Mouse (Mus musculus) heart, embryonic 11.5 days (tissue): ENCODE data around the gene Apol7b. TPM values are rescaled to one million over a fixed set of nuclear protein-coding genes. Genes with fewer than 3 reads are reported as not detected.
"Not testable (repeated sequence)": the region's sequence is repeated elsewhere in the genome, so short reads cannot be mapped to it uniquely, and the experiment has no call there.

ENCODE experiments used
- ATAC-seq: fragments of 200-750 bp; cut with Nextera tagmentation; replicated peaks from 2 replicates; pipeline ENCODE4 v1.8.0; 2017; ENCODE audit warnings: moderate library complexity; ENCODE audit not compliant: insufficient number of reproducible peaks, low FRiP score, low TSS enrichment
- H3K27ac ChIP-seq: fragments of 300-500 bp; sonication (generic); 2 replicates; pipeline ENCODE4 v1.5.1; 2014; ENCODE audit warnings: mild to moderate bottlenecking, low read depth, low read length
- H3K27me3 ChIP-seq: fragments of 300-500 bp; sonication (generic); 2 replicates; pipeline ENCODE4 v1.6.1; 2014; ENCODE audit warnings: mild to moderate bottlenecking, low read length, mixed read lengths; ENCODE audit not compliant: control insufficient read depth, insufficient read depth
- H3K36me3 ChIP-seq: fragments of 300-500 bp; sonication (generic); 2 replicates; pipeline ENCODE4 v1.6.1; 2014; ENCODE audit warnings: mild to moderate bottlenecking, low read length, moderate library complexity, mixed read lengths; ENCODE audit not compliant: control insufficient read depth, insufficient read depth
- H3K4me1 ChIP-seq: fragments of 300-500 bp; sonication (generic); 2 replicates; pipeline ENCODE4 v1.6.1; 2014; ENCODE audit warnings: low read length; ENCODE audit not compliant: control insufficient read depth, insufficient read depth
- H3K4me2 ChIP-seq: fragments of 300-500 bp; sonication (generic); 2 replicates; pipeline ENCODE4 v1.6.1; 2014; ENCODE audit warnings: mild to moderate bottlenecking, moderate library complexity
- H3K4me3 ChIP-seq: fragments of 300-500 bp; sonication (generic); 2 replicates; pipeline ENCODE4 v1.5.1; 2014; ENCODE audit warnings: low read depth, low read length
- H3K9ac ChIP-seq: fragments of 300-500 bp; sonication (generic); 2 replicates; pipeline ENCODE4 v1.6.1; 2014; ENCODE audit warnings: mild to moderate bottlenecking, low read depth, low read length, moderate library complexity
- H3K9me3 ChIP-seq: fragments of 300-500 bp; sonication (generic); replicated peaks from 2 replicates; pipeline ENCODE4 v1.6.1; 2016; ENCODE audit warnings: low read length; ENCODE audit not compliant: control insufficient read depth
- WGBS: fragments of 180-500 bp; shearing (Covaris S2); extraction: QIAGEN DNeasy Blood & Tissue Kit; methylation state at CpG from one replicate; pipeline ENCODE4 v1.1.7; 2014; ENCODE audit not compliant: insufficient replicate concordance; 5-methylcytosine and 5-hydroxymethylcytosine counted together
- polyA plus RNA-seq: library from polyadenylated mRNA; unstranded; fragments of >200 nt; fragmentation: Nextera tagmentation; extraction: Ambion mirVana; gene quantifications from 2 replicates; pipeline ENCODE4 v1.2.1, GENCODE M21; 2014

Apol7b gene
- polyA plus RNA-seq, 1 experiment from 2014 or later: not detected

DNA sequence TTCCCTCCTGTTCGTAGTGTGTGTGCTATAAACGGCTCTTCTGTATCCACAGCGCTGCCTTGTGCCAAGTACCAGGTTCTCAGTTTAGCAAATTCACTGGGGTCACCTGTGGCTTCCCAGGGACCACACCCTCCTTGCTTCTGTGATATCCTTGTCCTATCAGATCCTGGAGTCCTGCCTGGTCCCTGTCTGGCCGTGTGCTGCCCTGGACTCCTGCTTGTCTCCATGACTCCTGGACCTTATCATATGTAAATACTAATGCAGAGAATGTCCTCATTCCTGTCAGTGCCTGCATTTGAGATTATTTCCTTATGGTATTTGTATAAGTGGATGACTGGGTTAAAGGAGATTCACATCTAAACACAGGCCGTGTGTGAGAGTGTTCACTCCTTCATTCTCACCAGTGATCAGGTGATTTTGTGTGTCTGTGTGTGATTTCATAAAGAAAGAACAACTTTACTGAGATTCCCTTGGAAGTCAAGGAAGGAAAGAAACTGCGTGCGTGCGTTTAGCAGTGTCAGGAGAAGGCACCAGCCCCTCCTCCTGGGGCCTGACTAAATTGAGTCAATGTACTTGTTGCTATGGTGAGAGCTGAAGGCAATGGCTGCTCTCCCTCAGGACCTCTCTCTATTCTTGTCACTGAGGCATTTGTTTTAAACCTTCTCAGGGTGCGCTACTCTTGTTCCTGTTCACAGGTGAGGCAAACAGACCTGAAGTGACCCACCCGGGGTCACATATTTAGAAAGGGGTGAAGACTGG lies 18.4 kb downstream of the Apol7b start:
- not testable (repeated sequence) for ATAC-seq, H3K36me3 ChIP-seq, H3K4me2 ChIP-seq, H3K9ac ChIP-seq, H3K4me3 ChIP-seq, H3K27me3 ChIP-seq, H3K4me1 ChIP-seq, H3K9me3 ChIP-seq, H3K27ac ChIP-seq
- WGBS: 51% methylated on average over 8 of the region's 10 CpGs

DNA sequence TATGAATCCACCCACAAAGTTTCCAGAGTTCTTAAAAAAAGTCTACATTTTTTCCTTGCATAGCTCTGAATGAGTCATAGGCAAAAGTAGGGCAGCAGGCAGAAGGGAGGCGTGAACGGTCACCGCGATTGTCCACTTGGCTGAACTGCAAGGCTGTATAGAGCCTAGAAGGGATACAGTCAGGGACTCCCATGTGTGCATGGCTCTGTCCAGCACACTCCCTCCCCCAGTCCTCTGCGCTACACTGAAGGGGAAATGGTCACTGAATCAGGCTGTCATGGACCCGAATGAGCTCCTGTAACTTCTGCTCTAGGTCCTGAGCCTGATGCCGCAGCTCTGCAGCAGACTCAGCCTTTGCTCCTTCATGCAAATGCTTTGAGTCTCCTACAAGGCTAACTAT lies 24.4 kb downstream of the Apol7b start:
- H3K9me3 ChIP-seq, H3K27ac ChIP-seq, H3K4me2 ChIP-seq, H3K4me1 ChIP-seq, H3K9ac ChIP-seq, ATAC-seq, H3K4me3 ChIP-seq, H3K27me3 ChIP-seq, H3K36me3 ChIP-seq: not testable (repeated sequence)
- 68% methylated on average over 3 of the region's 7 CpGs for WGBS

DNA sequence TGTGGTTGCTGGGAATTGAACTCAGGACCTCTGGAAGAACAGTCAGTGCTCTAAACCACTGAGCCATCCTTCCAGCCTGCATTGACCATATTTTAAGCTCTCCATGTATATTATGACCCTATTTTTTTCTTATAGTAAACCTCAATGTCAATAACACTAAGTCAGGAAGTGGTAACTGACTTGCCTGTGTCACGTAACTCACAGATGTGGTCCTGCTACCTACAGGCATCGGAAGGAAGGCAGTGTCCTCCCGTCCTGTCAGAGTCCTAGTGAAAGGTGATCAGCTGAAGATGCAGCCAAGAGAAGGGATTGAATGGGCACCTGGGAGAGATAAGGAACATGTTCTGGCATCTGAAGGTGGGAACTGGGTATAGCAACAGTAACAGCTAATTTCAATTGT lies 27.6 kb downstream of the Apol7b start:
- no CpG with 5 or more reads among the region's 3 CpGs for WGBS
- not testable (repeated sequence) for H3K36me3 ChIP-seq

DNA sequence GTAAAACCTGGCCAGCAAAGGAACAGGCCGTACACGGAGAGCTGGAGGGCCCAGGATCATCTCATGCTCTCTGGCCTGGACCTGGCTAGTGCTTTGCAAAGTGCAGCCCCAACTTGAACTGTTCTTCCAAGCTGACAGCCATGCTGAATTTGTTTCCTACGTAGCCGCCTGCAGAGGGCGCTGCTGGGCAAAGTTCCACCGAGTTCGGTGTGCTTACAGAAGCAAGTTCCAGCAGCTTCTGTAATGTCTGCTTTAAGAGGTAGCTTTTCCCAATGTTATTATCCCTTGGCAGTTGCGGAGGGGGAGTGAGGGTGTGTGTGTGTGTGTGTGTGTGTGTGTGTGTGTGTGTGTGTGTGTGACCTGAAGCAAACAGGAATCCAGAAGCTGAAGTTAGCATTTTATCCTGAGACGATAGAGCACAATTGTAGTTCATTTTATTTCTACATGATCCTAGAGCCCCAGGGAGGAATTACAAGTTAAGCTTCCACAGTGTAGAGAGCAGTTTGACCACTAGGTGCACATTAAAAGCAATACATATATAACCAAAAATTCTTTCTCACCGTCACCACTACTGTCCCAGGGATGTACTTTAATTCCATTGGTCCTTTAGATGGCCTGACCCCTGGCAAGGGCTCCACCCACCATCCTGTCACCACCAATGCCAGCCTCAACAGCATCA lies 30.5 kb downstream of the Apol7b start:
- H3K4me3 ChIP-seq, H3K27me3 ChIP-seq, H3K9me3 ChIP-seq, H3K9ac ChIP-seq, H3K27ac ChIP-seq, ATAC-seq, H3K4me1 ChIP-seq, H3K36me3 ChIP-seq, H3K4me2 ChIP-seq: not testable (repeated sequence)
- 36% methylated on average over 3 of the region's 10 CpGs for WGBS

More for the DNA sequence above, 27.6 kb downstream of the Apol7b start:
- H3K9me3 ChIP-seq, H3K27me3 ChIP-seq, ATAC-seq, H3K9ac ChIP-seq, H3K4me1 ChIP-seq, H3K4me2 ChIP-seq, H3K4me3 ChIP-seq, H3K27ac ChIP-seq: not testable (repeated sequence)

DNA sequence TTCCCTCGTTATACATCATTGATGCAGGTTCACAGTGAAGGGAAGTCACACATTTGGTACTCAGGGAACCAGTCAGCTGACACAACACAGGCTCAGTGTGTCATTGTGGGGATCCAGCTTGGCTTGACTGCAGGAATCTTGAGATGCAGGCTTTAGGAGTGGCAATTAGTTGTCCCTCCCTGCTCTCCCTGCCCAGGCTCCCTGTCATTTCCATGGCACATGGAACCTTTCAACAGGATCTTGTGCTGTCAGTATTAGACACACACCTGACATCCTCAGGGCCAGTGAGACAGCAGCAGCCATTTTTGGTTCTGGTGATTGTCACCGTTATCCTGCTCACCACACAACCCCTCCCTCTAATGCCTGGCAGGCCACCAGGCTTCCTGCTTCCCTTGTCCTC lies 31.6 kb downstream of the Apol7b start:
- not testable (repeated sequence) for H3K36me3 ChIP-seq, H3K27me3 ChIP-seq, H3K4me1 ChIP-seq, H3K9ac ChIP-seq, H3K27ac ChIP-seq, H3K4me3 ChIP-seq, ATAC-seq, H3K4me2 ChIP-seq, H3K9me3 ChIP-seq
- 49% methylated on average over 2 of the region's 2 CpGs for WGBS

DNA sequence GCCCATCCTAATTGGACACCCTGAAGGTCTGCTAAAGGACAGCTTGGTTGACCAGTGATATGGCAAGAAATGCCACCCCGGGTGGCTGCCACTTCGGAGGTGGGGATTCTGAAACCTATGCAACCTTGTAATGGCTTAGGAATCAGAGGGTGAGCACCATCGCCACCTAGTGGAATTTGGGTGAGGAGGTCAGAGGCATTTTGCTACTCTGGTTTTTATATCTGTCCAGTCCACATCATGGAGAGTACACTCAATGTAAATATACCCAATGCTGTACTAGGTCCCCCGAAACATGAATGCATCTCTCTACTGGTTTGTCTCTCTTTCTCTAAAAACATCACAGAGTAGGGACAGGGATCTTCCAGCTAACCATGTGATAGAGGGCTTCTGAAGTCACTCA lies 34.6 kb downstream of the Apol7b start:
- H3K4me3 ChIP-seq, H3K27ac ChIP-seq, ATAC-seq, H3K4me1 ChIP-seq, H3K4me2 ChIP-seq, H3K27me3 ChIP-seq, H3K36me3 ChIP-seq, H3K9me3 ChIP-seq, H3K9ac ChIP-seq: not testable (repeated sequence)
- WGBS: 28% methylated on average over 4 of the region's 4 CpGs

DNA sequence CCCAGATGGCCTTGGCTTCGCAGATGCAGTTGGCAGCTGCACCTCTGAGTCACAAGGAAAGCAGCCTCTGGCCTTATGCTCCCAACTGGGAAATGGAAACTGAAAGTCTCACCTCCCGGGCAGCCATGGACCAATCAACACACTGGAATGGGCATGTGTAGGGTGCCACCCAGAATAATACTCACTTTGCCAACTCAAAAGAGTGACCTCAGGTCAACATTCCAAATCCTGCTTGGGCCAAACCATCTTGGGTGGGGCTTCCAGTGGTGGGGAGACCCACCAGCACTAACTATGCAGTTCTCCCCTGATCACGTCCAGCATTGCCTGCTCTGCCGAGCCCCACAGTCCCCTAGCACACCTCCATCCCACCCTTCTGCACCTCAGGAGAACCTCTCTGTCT lies 36.3 kb downstream of the Apol7b start, which contains the start of gene Apol9a:
Apol9a (minus strand) TSS at position 101 of the 400 bp plus-strand sequence.
- not testable (repeated sequence) for H3K27me3 ChIP-seq, H3K4me1 ChIP-seq, H3K4me2 ChIP-seq, H3K27ac ChIP-seq, H3K9ac ChIP-seq, H3K9me3 ChIP-seq, H3K4me3 ChIP-seq, ATAC-seq, H3K36me3 ChIP-seq
- WGBS: no CpG with 5 or more reads among the region's 4 CpGs

DNA sequence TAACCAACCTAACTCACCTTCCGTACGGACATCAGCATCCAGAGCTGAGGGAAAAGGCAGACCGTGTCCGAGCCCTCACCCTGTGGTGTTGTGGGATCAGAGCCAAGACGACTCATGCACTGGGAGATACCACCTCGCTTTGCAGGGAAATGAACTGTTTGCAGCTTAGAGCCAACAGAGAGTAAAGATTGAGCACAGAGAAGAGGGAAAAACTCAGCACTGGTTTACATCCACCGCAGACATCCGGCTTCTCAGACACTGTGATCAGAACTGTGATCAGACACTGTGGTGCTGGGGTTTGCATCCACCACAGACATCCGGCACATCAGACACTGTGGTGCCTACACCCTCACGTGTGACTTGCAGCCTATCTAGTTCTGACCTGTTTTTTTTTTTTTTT lies 40.9 kb downstream of the Apol7b start:
- H3K4me1 ChIP-seq, H3K27me3 ChIP-seq, ATAC-seq, H3K27ac ChIP-seq, H3K4me3 ChIP-seq, H3K4me2 ChIP-seq, H3K9me3 ChIP-seq, H3K36me3 ChIP-seq, H3K9ac ChIP-seq: not testable (repeated sequence)
- WGBS: 54% methylated on average over 10 of the region's 10 CpGs

DNA sequence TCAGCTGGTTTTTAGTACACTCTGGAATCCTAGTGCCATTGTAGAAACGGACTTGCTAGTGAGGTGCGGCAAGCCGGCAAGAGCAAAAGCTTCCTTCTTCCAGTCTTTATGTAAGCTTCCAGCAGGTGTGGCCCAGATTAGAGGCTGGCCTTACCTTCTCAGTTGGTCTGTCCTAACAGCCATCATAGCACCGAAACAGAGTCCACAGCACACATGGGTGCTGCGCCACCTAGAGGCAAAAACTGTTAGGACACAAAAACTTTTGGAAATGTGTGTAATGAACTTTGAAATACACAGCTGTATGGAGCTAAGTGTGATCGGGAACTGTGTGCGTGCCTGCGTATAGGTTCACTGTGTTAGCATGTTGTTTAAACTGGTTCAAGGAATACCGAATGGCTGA lies 48.3 kb downstream of the Apol7b start, which contains the start of gene Apol7a:
Apol7a (minus strand) TSS at position 84 of the 400 bp plus-strand sequence.
- not testable (repeated sequence) for H3K9ac ChIP-seq, ATAC-seq, H3K4me3 ChIP-seq, H3K27me3 ChIP-seq, H3K27ac ChIP-seq, H3K4me2 ChIP-seq, H3K9me3 ChIP-seq, H3K36me3 ChIP-seq, H3K4me1 ChIP-seq
- WGBS: 56% methylated on average over 9 of the region's 9 CpGs
